Mouse (Mus musculus): Measurements from ENCODE around the gene Dennd1a. TPM values are rescaled to one million over a fixed set of nuclear protein-coding genes. Genes with fewer than 3 reads are reported as not detected.

Gene Dennd1a
- polyA plus RNA-seq, 1 experiment from 2014 or later, result 17.3 TPM

DNA sequence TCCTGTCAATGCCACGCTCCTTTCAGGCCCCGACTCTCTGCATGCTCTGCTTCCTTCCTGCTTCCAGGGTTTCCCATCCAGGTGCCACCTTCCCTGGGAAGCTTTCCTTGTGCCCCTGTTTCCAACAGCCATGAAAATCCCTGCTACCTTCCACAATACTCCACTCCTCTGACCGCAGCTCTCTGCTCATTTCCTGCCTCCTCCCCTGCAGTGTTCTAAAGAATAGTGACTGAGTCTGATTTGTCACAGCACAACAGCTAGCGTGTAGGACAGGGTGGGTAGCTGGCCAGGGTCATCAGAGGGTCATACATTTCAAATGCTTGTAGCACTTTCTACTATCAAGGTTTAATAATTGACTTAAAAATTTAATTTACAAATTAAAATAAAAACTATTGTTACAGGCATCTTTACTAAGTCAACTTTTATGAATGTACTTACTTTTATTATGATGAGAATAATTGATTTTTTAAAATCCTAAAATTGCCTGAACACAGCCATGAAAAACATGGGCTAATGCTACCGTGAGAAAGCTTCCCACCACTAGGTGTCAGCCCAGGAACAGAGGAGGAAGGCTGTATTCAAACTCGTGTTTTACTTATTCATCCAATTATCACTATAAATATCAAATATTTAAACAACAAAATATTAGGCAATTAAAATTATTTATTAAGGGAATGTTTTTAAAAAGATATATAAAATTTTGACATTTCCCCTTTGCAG, 361.6 kb downstream of the Dennd1a start:
- 22% methylated on average over 6 of the region's 6 CpGs for WGBS
- no peaks in the 10 kb centered on the region for H3K9me3 ChIP-seq
- peak overlapping the region; percentile 56; the same call in 1 of the 2 replicates for H3K27ac ChIP-seq
- no peak overlapping the region for H3K4me3 ChIP-seq
- peaks cover 54% of the 10 kb centered on the region for H3K4me1 ChIP-seq
- DNase-seq (ENCODE audit: extremely low spot score, low spot score), result peak; percentile 25
- H3K36me3 ChIP-seq (replicated peaks), result 0 out of 2 replicates have a peak, but pooled peaks cover 3% of the 10 kb centered on the region
- peaks cover 17% of the 10 kb centered on the region; the same call in 1 of the 2 replicates for H3K27me3 ChIP-seq (ENCODE audit: poor library complexity, severe bottlenecking)

DNA sequence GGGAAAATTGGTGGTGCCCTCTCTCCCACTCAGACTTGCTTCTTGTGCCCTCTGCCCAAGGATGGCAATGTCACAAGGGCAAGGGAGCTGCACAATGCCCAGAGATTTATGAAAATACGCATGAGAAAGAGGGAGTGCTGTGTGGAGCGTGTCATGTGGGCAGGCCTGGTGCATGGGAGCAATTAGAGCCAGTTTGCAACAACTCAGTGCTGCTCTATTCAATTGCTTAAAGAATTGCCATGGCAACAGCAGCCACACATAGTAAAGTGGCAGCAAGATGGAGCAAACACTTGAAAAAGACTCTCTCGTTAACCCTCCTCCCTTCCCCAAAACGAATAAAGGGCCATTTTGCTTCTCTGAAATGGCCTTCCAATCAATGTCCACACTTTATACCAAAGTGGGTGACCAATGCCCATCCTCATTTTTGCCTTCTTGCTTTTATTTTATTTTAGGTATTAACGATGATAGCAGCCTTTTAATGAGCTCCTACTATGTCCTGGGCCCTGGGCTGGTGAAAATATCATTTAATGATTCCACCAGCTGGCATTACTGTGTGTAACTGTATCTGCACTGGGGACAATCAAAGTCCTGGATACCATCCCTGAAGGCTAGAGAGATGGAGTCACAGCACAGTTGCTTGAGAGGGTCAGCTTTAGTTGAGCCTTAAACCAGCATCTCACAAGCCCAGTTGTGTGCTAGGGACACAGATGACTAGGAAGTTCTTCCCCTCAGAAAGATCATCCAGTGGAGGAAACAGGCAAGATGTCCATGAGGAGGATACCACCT, 378.3 kb downstream of the Dennd1a start:
- Histone ChIP-seq H3K36me3 (replicated peaks) (peaks cover 6% of the 10 kb centered on the region; the same call in 1 of the 2 replicates), H3K9me3 (no peaks in the 10 kb centered on the region), H3K4me3 (no peak overlapping the region), H3K27ac (peak overlapping the region; percentile 82), H3K4me1 (peaks cover 30% of the 10 kb centered on the region), H3K27me3 (ENCODE audit: poor library complexity, severe bottlenecking) (no peaks in the 10 kb centered on the region)
- peak; percentile 45 for DNase-seq (ENCODE audit: extremely low spot score, low spot score)
- WGBS, result 43% methylated on average over 5 of the region's 5 CpGs

- peaks cover 6% of the 10 kb centered on the region; the same call in 1 of the 2 replicates for H3K36me3 ChIP-seq (replicated peaks)
- no peaks in the 10 kb centered on the region for H3K9me3 ChIP-seq
- peak overlapping the region; percentile 82 for H3K27ac ChIP-seq
- no peak for DNase-seq (ENCODE audit: extremely low spot score, low spot score)
- 77% methylated on average over 3 of the region's 3 CpGs for WGBS
- H3K4me1 ChIP-seq, result peaks cover 34% of the 10 kb centered on the region
- no peaks in the 10 kb centered on the region for H3K27me3 ChIP-seq (ENCODE audit: poor library complexity, severe bottlenecking)
- no peak overlapping the region for H3K4me3 ChIP-seq
These were observed 378.9 kb downstream of the Dennd1a start for GRCm38 (mm10) chr2:37908296-37908695.

DNA sequence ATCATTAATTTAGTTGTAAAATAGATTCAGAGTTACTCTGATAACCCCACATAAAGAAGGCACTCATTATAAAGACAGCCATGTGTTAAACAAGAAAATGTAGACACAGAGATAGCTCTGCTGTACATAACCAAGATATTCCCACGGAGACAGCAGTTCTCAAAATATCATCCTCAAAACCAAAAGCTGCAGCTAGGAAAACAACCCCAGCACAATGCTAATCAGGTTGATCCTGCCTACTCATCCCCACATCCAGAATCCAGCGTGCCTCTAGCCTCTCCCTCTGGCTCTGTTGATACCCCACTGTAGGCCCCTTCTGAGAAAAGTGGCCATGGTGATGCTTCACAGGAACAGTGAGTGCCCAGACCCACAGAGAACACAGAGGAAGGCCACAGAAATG, 380.9 kb downstream of the Dennd1a start:
- no peak overlapping the region for H3K4me3 ChIP-seq
- peaks cover 34% of the 10 kb centered on the region for H3K4me1 ChIP-seq
- no peaks in the 10 kb centered on the region for H3K27me3 ChIP-seq (ENCODE audit: poor library complexity, severe bottlenecking)
- H3K36me3 ChIP-seq (replicated peaks), result no peaks in the 10 kb centered on the region
- no peaks in the 10 kb centered on the region for H3K9me3 ChIP-seq
- 78% methylated on average over 2 of the region's 2 CpGs for WGBS
- H3K27ac ChIP-seq, result no peak overlapping the region
- DNase-seq (ENCODE audit: extremely low spot score, low spot score), result peak; percentile 9

DNA sequence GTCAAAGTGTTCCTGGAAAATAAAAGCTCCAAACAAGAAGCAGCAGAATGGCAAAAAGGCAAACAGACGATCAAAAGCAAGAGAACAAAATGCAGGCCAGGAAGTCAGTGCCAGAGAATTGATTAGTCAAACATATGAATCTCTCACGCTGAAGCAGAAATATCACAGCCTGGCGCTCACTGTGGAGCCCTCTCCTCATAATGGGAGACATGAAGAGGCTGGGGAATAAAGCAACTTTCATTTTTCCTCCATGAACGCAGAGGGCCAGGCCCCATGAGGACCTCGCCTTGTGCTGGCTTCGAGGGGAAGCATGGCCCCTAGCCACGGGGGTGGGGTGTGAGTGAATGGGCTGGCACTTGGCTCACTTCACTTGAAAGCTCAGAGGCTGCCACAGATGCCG, 383.9 kb downstream of the Dennd1a start:
- no peaks in the 10 kb centered on the region for H3K36me3 ChIP-seq (replicated peaks)
- DNase-seq (ENCODE audit: extremely low spot score, low spot score), result peak; percentile 13
- H3K9me3 ChIP-seq, result no peaks in the 10 kb centered on the region
- H3K27ac ChIP-seq, result no peak overlapping the region
- H3K4me1 ChIP-seq, result peaks cover 14% of the 10 kb centered on the region
- H3K4me3 ChIP-seq, result no peak overlapping the region
- no peaks in the 10 kb centered on the region for H3K27me3 ChIP-seq (ENCODE audit: poor library complexity, severe bottlenecking)
- whole genome bisulfite sequencing, result 82% methylated on average over 8 of the region's 8 CpGs

- WGBS, result 88% methylated on average over 3 of the region's 3 CpGs
- no peaks in the 10 kb centered on the region for H3K9me3 ChIP-seq
- peaks cover 33% of the 10 kb centered on the region for H3K4me1 ChIP-seq
- H3K4me3 ChIP-seq, result no peak overlapping the region
- H3K27me3 ChIP-seq (ENCODE audit: poor library complexity, severe bottlenecking), result no peaks in the 10 kb centered on the region
- DNase-seq (ENCODE audit: extremely low spot score, low spot score), result no peak
- H3K27ac ChIP-seq, result no peak overlapping the region
- 0 out of 2 replicates have a peak, but pooled peaks cover 4% of the 10 kb centered on the region for H3K36me3 ChIP-seq (replicated peaks)
These were observed 404.0 kb downstream of the Dennd1a start for GRCm38 (mm10) chr2:37883214-37883613.

GRCm38 (mm10) chr2:37881262-37881913, 405.8 kb downstream of the Dennd1a start:
- 0 out of 2 replicates have a peak, but pooled peaks cover 4% of the 10 kb centered on the region for H3K36me3 ChIP-seq (replicated peaks)
- no peak overlapping the region for H3K4me3 ChIP-seq
- no peaks in the 10 kb centered on the region for H3K9me3 ChIP-seq
- H3K4me1 ChIP-seq, result peaks cover 31% of the 10 kb centered on the region
- H3K27me3 ChIP-seq (ENCODE audit: poor library complexity, severe bottlenecking), result no peaks in the 10 kb centered on the region
- DNase-seq (ENCODE audit: extremely low spot score, low spot score), result no peak
- 84% methylated on average over 5 of the region's 5 CpGs for WGBS
- no peak overlapping the region for H3K27ac ChIP-seq

DNA sequence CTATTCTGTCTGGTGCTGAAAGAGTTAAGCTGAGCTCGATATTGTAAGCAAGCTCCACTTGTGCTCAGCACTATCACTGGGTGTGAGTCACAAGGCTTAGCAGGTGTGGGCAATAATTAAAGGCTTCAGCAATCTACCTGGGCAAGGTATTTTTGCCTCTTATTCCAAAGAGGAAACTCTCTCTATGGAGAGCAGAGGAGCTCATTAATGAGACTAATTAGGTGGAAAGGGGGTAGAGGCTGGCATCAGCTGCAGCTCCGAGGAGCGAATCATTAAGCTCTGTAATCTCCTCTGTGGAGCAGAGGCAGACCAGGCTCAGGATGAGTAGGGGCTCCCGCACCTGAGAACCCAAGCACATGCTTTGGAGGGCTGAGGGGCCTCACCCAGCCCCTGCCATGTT, 407.5 kb downstream of the Dennd1a start:
- 35% methylated on average over 4 of the region's 4 CpGs for WGBS
- Histone ChIP-seq H3K4me3 (no peak overlapping the region), H3K27ac (no peak overlapping the region), H3K27me3 (ENCODE audit: poor library complexity, severe bottlenecking) (no peaks in the 10 kb centered on the region), H3K9me3 (no peaks in the 10 kb centered on the region), H3K36me3 (replicated peaks) (no peaks in the 10 kb centered on the region), H3K4me1 (peaks cover 36% of the 10 kb centered on the region)
- DNase-seq (ENCODE audit: extremely low spot score, low spot score), result no peak

DNA sequence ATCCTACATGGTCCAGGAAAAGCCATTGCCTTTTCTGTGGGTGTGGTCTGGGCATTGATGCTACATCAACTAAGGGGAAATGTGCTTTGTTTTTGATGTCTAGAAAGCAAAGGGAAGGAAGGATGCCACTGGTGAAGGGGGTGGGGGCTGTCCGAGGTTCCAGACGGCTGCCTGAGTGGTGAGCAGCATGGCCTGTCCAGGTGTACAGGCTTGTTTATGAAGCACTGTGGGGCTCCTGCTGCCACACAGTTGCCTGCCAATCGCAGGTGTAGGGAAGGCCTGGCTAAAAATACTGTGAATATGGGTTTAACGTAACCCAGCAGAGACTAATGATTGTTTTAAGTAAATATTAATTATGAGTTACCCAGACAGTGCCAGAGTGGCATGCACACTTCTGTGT, 414.4 kb downstream of the Dennd1a start:
- H3K9me3 ChIP-seq, result no peaks in the 10 kb centered on the region
- no peak for DNase-seq (ENCODE audit: extremely low spot score, low spot score)

GRCm38 (mm10) chr2:37869628-37870027, 417.6 kb downstream of the Dennd1a start:
- DNase-seq (ENCODE audit: extremely low spot score, low spot score), result no peak
- 56% methylated on average over 6 of the region's 6 CpGs for WGBS
- H3K9me3 ChIP-seq, result no peaks in the 10 kb centered on the region
- no peaks in the 10 kb centered on the region for H3K36me3 ChIP-seq (replicated peaks)
- no peak overlapping the region for H3K4me3 ChIP-seq
- H3K4me1 ChIP-seq, result peaks cover 17% of the 10 kb centered on the region
- 0 out of 2 replicates have a peak overlapping the region, but pooled peaks have one; percentile 2 for H3K27ac ChIP-seq
- no peaks in the 10 kb centered on the region for H3K27me3 ChIP-seq (ENCODE audit: poor library complexity, severe bottlenecking)

More for the DNA sequence above, 414.4 kb downstream of the Dennd1a start:
- Histone ChIP-seq H3K27me3 (ENCODE audit: poor library complexity, severe bottlenecking) (no peaks in the 10 kb centered on the region), H3K4me1 (peaks cover 19% of the 10 kb centered on the region), H3K4me3 (no peak overlapping the region), H3K27ac (no peak overlapping the region), H3K36me3 (replicated peaks) (no peaks in the 10 kb centered on the region)
- 82% methylated on average over 4 of the region's 4 CpGs for WGBS

DNA sequence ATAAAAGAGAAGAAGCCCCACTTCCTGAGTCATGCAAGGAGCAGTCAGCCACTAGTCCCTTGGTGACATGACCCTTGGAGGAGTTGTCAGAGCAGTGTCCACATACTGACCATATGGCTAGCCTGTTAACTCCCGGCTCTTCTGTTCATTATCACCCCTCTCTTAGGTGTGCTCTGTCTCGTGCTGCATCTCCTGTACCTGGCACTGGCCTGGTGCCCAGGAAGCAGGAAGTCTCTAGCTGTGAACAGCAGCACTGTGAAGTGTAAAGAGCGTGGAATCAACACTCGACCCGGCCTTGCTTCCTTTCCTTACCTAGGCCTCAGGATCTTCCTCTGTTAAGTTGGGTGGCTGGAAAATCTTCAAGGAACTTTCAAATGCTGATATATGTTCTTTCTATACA, 419.8 kb downstream of the Dennd1a start:
- Histone ChIP-seq H3K4me3 (no peak overlapping the region), H3K4me1 (peaks cover 17% of the 10 kb centered on the region), H3K27ac (no peak overlapping the region), H3K36me3 (replicated peaks) (no peaks in the 10 kb centered on the region), H3K27me3 (ENCODE audit: poor library complexity, severe bottlenecking) (no peaks in the 10 kb centered on the region), H3K9me3 (no peaks in the 10 kb centered on the region)
- 89% methylated on average over 5 of the region's 5 CpGs for WGBS
- DNase-seq (ENCODE audit: extremely low spot score, low spot score), result no peak

- H3K27me3 ChIP-seq (ENCODE audit: poor library complexity, severe bottlenecking), result no peaks in the 10 kb centered on the region
- no peak overlapping the region for H3K4me3 ChIP-seq
- H3K27ac ChIP-seq, result no peak overlapping the region
- DNase-seq (ENCODE audit: extremely low spot score, low spot score), result no peak
- peaks cover 18% of the 10 kb centered on the region for H3K36me3 ChIP-seq (replicated peaks)
- 100% methylated on average over 1 of the region's 1 CpGs for WGBS
- no peaks in the 10 kb centered on the region for H3K9me3 ChIP-seq
- H3K4me1 ChIP-seq, result peaks cover 3% of the 10 kb centered on the region; the same call in 1 of the 2 replicates
These were observed 429.7 kb downstream of the Dennd1a start for GRCm38 (mm10) chr2:37857472-37857871.
